Mouse (Mus musculus) adrenal gland, adult 2 months (tissue): ENCODE results near the gene Ifi35. TPM values are rescaled to one million over a fixed set of nuclear protein-coding genes. Genes with fewer than 3 reads are reported as not detected.
"Not testable (repeated sequence)": the region's sequence is repeated elsewhere in the genome, so short reads cannot be mapped to it uniquely, and the experiment has no call there.

Source experiments
- DNase-seq: peaks from one replicate; pipeline ENCODE4 v3.0.0; 2021
- long read RNA-seq: library from polyadenylated mRNA; stranded (forward); transcript quantifications from one replicate; pipeline ENCODE4 v2.0.0, GENCODE M21; 2021
- polyA plus RNA-seq: library from polyadenylated mRNA; depleted of rRNA; stranded (reverse); fragments of >200 nt; gene quantifications from 2 replicates; pipeline ENCODE4 v1.2.3, GENCODE M21; 2012; rRNA removed
- total RNA-seq, 2 experiments: library from RNA; stranded (reverse); gene quantifications; 2 replicates each; pipeline ENCODE4 v1.2.3; 2021

Gene Ifi35
- 10 to 100 TPM; 33.2 to 40.5 TPM for total RNA-seq
- polyA plus RNA-seq = 32.3 and 44.1 TPM in 2 replicates
- long read RNA-seq, transcript Ifi35-201 (7 exons, 1,362 nt) = major isoform, 33 of 36 reads
- long read RNA-seq, partial matches to known transcripts = 2 of 36 reads
- long read RNA-seq, other reads (novel, unspliced or antisense) = 1 of 36 reads

DNA sequence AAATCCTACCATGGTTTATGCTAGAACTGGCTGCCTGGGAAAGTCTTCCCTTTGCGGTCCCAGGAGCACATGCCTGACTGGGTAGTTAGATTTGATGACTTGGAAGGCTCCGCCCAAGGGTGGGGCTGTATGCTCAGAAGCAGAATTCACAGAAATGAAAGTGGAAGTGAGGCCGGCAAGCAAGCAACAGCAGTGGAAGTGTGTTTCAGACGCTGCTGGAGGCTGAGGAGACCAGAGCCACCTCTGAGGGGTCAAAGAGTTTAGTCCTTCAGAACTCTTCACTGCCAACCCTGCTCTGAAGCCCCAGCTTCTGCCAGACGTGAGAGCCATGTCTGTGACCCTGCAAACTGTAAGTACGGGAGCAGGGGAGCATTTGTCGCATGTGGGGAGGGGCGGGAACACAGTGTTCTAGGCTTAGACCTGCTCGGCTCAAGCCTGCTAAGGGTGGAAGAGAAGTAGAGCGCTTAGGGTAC lies at the start of gene Ifi35:
Gene Ifi35, plus strand, starts transcription at position 134 of the 473 bp plus-strand sequence.
- peak; percentile 91 for DNase-seq

DNA sequence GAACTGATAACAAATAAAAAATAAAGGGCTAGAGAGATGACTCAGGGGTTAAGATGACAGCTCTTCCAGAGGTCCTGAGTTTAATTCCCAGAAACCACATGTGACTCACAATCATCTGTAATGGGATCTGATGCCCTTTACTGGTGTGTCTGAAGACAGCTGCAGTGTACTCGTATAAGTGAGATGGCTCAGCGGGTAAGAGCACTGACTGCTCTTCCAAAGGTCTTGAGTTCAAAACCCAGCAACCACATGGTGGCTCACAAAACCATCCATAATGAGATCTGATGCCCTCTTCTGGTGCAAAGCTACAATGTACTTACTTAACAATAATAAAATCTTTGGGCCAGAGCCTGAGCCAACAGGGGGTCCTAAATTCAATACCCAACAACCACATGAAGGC lies 32.9 kb upstream of the Ifi35 start:
- peak; percentile 44 for DNase-seq

DNA sequence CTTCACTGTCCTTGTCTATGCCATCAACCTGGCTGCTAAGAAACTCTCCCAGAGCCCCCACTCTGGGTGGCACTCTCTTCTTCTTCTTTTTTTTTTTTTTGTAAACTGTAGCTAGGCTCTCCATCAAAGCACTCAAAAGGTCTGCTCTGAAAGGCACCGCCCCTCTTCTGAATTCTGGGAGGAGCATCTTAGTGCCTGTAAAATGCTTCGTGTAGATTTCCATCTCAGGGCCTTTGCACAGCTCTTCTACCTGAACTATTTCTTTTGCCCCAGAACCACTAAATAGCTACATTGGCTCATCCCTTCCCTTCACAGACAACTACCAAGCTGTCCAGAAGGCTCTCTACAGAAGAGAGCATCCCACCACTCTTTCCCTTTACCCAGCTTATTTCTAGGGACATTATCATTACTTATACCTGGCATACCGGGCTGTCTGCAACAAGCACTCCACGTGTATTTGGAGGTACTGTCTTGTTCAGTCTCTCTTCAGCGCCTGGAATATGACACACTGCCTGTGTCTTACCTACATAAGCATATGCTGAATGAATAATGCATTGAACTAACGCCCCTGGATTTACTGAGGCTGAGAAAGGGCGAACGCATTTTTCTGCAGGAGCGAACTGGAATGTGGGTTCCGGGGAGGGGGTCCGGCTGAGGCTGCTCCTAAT lies 31.6 kb upstream of the Ifi35 start:
- DNase-seq = no peak

DNA sequence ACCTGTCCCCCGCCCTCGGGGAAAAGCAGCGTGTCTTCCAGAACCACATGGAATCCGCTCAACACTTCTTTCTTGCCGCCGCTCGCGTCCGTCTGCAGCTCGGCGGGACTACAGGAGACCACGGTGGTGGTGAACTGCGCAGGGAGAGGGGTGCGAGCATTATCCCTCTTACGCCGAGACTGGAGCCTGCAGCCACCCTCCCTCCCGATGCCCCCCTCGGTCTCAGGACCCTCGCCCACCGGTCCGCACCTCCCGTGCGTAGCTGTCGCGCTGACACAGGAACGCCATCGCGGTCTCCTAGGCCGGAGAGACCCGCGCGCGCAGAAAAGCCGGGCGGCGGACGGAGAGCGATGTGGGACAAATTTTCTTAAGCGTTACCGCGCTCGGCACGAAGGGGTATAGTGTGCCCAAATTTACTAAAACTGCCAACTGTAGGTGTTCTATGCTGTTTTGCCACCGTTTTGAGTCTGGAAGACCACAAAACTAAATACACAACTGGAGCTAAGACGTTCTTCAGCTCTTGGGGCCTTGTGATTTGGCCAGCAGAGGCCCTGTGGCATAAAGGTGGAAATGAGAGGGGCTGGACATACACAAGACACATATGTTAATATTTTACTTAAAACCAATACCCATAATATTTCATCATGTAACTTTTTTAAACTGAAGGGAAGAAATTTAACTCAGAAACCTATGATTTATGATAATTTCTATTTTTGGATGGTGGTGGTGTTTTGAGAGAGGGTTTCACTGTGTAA lies 30.9 kb upstream of the Ifi35 start, which contains the start of gene Aarsd1:
Gene Aarsd1, minus strand, starts transcription at position 515 of the 755 bp plus-strand sequence.
- peak; percentile 93 for DNase-seq

- DNase-seq = no peak
Observed at GRCm38 (mm10) chr11:101418991-101419390, 29.2 kb upstream of the Ifi35 start.

DNA sequence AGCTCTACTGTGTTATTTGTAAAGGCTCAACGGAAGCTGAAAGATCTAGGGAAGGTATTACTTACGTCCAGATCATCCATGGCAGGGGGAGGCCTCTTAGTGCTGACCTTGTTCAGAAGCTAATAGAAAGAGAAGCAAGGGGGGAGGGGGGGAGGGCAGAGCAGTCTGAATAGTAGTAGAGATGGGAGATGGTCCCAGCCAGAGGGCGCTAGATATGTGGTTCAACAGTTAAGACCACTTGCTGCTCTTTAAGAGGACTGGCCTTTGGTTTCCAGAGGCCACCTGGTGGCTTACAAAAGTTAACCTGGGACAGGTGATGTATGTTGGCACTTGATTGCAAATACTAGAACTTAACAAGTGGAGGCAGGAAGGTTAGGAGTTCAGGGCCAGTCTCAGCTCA lies 28.6 kb upstream of the Ifi35 start:
- DNase-seq = no peak

- no peak for DNase-seq
Observed at GRCm38 (mm10) chr11:101420148-101420547, 28.1 kb upstream of the Ifi35 start.

DNA sequence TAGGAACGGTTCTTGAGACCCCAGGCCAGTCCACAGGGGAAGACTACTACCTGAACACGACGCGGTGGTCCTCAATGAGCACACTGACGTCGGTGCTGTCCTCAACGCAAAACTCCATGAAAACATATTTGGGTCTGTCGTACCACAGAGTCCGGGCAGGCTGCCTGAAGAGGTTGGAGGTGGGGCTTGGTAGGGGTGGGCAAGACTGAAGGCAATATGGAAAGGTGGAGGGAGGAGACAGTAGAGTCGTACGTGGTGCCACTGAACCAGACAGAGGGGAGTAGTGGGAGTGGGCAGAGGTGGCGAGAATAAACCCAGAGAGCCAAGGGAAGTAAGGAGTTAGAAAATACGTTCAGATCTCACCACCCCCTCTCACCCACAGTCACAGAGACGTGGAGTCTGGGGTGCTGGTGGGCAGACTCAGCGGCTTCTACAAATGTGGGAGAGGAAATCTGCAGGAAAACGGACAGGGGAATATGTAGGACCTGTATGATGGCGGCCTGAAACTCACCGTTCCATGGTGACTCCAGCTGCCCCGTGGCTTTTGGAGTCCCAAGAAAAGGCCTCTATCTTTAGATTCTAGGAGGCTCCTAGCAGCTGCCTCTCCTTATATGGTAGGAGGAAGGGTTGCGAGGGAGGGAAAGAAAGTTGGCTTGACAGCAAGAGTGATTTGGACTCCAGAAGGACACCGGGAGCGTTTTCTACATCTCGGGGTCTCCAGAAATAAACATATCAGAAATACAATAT lies 23.9 kb upstream of the Ifi35 start, which contains the start of gene Gm27029:
Gene Gm27029, minus strand, starts transcription at position 692 of the 747 bp plus-strand sequence.
- no peak for DNase-seq

GRCm38 (mm10) chr11:101424925-101425813 lies 23.0 kb upstream of the Ifi35 start, which contains the start of the genes Rundc1 and Ptges3l:
Rundc1 (plus strand) TSS chr11:101425085.
Ptges3l (minus strand) TSS chr11:101425333.
- DNase-seq = peak; percentile 98

DNA sequence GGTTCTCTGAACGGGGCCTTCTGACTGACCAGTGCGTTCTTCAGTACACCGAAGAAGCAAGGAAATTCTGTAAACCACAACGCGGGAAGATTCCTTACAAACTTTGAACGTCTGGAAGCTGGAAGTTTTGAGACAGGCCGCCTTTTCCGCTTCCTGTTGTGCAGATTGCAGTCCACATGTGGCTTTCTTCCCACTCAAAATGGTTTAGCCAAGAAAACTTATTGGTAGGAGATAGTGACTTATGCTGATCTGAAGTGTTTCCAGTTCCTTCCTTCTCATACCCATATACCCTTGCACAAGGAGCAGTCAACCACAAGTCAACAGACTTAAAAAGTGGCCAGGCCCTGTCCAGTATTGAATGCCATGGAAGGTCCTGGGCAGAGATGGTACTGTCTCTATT lies 22.0 kb upstream of the Ifi35 start:
- DNase-seq = no peak

GRCm38 (mm10) chr11:101431327-101431726 lies 16.9 kb upstream of the Ifi35 start:
- DNase-seq = peak; percentile 57

DNA sequence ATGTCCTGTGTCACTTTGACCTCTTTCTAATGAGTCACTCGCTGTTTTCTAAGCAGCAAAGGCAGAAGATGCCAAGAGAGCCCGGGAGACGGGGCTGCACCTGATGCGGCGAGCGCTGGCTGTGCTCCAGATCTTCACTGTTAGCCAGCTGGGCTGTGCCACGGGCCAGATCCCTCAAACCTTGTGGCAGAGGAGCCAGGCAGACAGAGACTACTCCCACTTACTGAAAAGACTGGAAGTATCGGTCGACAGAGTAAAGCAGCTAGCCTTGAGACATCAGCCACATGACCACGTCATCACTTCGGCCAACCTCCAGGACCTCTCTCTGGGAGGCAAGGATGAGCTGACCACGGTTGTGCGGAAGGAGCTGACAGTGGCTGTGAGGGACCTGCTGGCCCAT lies 14.8 kb upstream of the Ifi35 start:
- peak; percentile 62 for DNase-seq

GRCm38 (mm10) chr11:101435831-101436230 lies 12.4 kb upstream of the Ifi35 start:
- DNase-seq = no peak

GRCm38 (mm10) chr11:101436916-101437315 lies 11.3 kb upstream of the Ifi35 start:
- DNase-seq = no peak

- not testable (repeated sequence) for DNase-seq
Observed at GRCm38 (mm10) chr11:101438006-101438405, 10.2 kb upstream of the Ifi35 start.

DNA sequence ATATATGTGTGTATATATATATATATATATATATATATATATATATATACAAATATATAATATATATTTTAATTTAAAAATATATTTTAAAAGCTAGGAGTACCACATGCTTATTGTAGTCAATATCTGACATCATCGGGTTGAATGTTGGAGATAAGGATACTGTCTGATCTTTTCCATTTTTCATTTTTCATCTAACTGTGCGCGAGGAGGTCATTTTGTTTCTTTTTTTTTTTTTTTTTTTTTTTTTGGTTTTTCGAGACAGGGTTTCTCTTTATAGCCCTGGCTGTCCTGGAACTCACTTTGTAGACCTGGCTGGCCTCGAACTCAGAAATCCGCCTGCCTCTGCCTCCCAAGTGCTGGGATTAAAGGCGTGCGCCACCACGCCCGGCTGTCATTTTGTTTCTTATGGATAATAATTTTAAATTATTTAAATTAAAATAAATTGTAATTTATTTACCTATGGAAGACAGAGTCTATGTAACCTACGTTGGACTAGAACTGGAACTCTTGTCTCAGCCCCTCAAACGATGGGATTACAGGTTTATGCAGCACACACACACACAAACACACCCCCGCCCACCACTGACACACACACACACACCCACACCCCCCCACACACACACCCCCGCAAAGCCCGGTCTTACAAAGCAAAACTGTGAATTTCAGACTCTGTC lies 6.6 kb upstream of the Ifi35 start:
- DNase-seq = not testable (repeated sequence)

- DNase-seq = peak; percentile 98
Observed at GRCm38 (mm10) chr11:101442127-101442693, 6.0 kb upstream of the Ifi35 start, which contains the start of gene Rpl27. Rpl27 (plus strand) TSS chr11:101442298.

DNA sequence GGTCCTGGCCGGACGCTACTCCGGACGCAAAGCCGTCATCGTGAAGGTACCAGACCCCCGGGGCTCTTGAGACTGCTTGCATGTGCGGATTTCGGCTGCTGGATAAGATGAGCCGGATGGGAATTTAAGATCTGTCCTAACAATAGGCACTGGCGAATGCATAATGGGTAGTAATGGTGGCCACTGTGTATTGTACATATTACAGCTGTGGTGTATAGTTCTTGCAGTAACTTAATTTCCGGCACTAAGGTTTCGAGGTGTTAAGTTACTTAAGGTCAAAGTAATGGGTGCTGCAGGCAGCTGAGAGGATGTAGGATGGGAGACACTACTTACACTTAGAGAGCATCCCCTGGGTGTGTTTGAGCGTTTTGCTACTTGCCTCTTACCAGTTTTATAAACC lies 5.4 kb upstream of the Ifi35 start:
- DNase-seq = no peak

GRCm38 (mm10) chr11:101446319-101446718 lies 1.9 kb upstream of the Ifi35 start:
- no peak for DNase-seq

- DNase-seq = not testable (repeated sequence)
Observed at GRCm38 (mm10) chr11:101446860-101447259, 1.3 kb upstream of the Ifi35 start.
